Mouse (Mus musculus): ENCODE results near the gene Olfr1211. TPM values are rescaled to one million over a fixed set of nuclear protein-coding genes. Genes with fewer than 3 reads are reported as not detected.

Gene Olfr1211
- polyA plus RNA-seq (2014; fragmentation: Nextera tagmentation; extraction: Ambion mirVana) = not detected in 2 replicates

DNA sequence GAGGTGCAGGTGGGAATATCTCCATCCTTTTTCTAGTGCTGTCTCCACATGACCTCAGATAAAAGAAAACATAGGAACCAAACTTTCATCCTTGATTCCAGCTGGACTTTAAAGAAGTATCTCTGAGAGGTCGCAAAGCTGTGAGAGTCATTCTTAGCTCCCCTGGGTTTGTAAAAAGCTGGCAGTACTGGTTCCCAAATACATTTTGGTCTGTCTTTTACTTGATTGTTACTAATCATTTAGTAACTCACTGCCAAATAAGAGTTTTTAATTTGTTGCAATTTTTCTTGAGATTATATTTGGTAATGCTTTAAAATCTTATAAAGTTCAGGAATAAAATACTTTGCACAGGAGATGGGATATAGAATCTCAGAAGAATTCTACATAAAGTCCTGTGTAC is at the start of gene Olfr1211:
TSS of gene Olfr1211 (minus strand) at position 101 of the 400 bp plus-strand sequence.
- no peaks in the 10 kb centered on the region for H3K9me3 ChIP-seq (ENCODE audit: control insufficient read depth, low read length)
- 85% methylated on average over 1 of the region's 1 CpGs for WGBS
- ATAC-seq (replicated peaks; ENCODE audit: low FRiP score) = no peak

DNA sequence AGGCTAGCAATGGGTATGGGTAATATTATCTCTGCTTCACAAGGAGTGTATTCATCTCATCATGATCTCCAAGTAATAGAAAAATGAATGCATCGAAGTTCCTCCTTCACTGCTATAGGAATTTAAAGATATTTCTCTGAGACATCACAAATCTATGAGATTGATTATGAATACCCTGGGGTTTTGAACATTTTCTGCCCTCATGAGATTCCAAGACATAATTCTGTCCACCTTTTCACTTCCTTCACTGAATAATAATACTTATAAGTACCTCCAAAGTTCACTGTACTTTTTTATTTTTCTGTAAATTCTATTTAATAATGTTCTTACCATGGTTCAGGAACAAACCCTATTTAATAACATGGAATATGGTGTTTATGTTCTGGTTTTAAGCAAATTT is 42.3 kb upstream of the Olfr1211 start, which contains the start of gene Gm13762:
TSS of gene Gm13762 (minus strand) at position 101 of the 400 bp plus-strand sequence.
- no peak within 1 kb of the TSS for H3K4me2 ChIP-seq (ENCODE audit: low read depth, low read length, severe bottlenecking)
- no peak within 1 kb of the TSS for H3K4me3 ChIP-seq (ENCODE audit: low read depth, low read length)
- DNase-seq (ENCODE audit: low spot score) (no peak), ATAC-seq (replicated peaks; ENCODE audit: low FRiP score) (no peak)
- no peaks in the 10 kb centered on the region for H3K27me3 ChIP-seq (ENCODE audit: control insufficient read depth, insufficient read depth, low read length)
- no peak within 1 kb of the TSS for H3K9ac ChIP-seq (ENCODE audit: low read length)
- H3K4me1 ChIP-seq (replicated peaks; ENCODE audit: control insufficient read depth, insufficient read depth, low read length) = no peaks in the 10 kb centered on the region
- no peaks in the 10 kb centered on the region for H3K9me3 ChIP-seq (ENCODE audit: control insufficient read depth, low read length)
- no peaks in the 10 kb centered on the region for H3K36me3 ChIP-seq (ENCODE audit: control insufficient read depth, insufficient read depth, low read length)
- no peak within 1 kb of the TSS for H3K27ac ChIP-seq (ENCODE audit: low read depth, low read length)
- 88% methylated on average over 1 of the region's 1 CpGs for WGBS

More for the DNA sequence above, at the start of gene Olfr1211:
- no peak within 1 kb of the TSS for H3K27ac ChIP-seq (ENCODE audit: low read depth, low read length)
- no peaks in the 10 kb centered on the region for H3K36me3 ChIP-seq (ENCODE audit: control insufficient read depth, insufficient read depth, low read length)
- H3K27me3 ChIP-seq (ENCODE audit: control insufficient read depth, insufficient read depth, low read length) = no peaks in the 10 kb centered on the region
- no peak within 1 kb of the TSS for H3K4me3 ChIP-seq (ENCODE audit: low read depth, low read length)
- no peaks in the 10 kb centered on the region for H3K4me1 ChIP-seq (replicated peaks; ENCODE audit: control insufficient read depth, insufficient read depth, low read length)
- no peak within 1 kb of the TSS for H3K9ac ChIP-seq (ENCODE audit: low read length)
- H3K4me2 ChIP-seq (ENCODE audit: low read depth, low read length, severe bottlenecking) = no peak within 1 kb of the TSS
- DNase-seq (ENCODE audit: low spot score) = no peak

DNA sequence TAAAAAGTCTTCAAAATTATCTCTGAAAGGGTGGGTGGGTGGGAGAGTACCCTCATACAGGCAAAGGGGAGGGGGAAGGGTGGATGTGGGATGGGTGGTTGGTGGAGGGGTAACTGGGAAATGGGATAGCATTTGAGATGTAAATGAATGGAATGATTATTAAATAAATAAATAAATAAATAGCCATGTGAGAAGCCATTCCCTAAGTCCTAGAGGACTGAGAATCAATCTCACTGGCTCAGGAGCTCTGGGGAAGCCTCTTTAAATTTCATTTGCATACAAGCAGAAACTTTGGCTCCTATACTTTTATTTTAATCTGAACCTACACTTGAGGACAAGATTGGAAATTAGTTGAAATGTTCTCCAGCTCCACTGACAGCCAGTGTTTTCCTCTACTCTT is 15.8 kb upstream of the Olfr1211 start, which contains the start of gene Olfr1212:
TSS of gene Olfr1212 (plus strand) at position 301 of the 400 bp plus-strand sequence.
- ATAC-seq (replicated peaks; ENCODE audit: low FRiP score) = no peak
- H3K27me3 ChIP-seq (ENCODE audit: control insufficient read depth, insufficient read depth, low read length) = no peaks in the 10 kb centered on the region
- H3K4me3 ChIP-seq (ENCODE audit: low read depth, low read length) = no peak within 1 kb of the TSS
- no peak within 1 kb of the TSS for H3K27ac ChIP-seq (ENCODE audit: low read depth, low read length)
- H3K4me1 ChIP-seq (replicated peaks; ENCODE audit: control insufficient read depth, insufficient read depth, low read length) = no peaks in the 10 kb centered on the region
- no peak for DNase-seq (ENCODE audit: low spot score)
- no peak within 1 kb of the TSS for H3K4me2 ChIP-seq (ENCODE audit: low read depth, low read length, severe bottlenecking)
- no peaks in the 10 kb centered on the region for H3K36me3 ChIP-seq (ENCODE audit: control insufficient read depth, insufficient read depth, low read length)
- H3K9me3 ChIP-seq (ENCODE audit: control insufficient read depth, low read length) = no peaks in the 10 kb centered on the region
- no peak within 1 kb of the TSS for H3K9ac ChIP-seq (ENCODE audit: low read length)

DNA sequence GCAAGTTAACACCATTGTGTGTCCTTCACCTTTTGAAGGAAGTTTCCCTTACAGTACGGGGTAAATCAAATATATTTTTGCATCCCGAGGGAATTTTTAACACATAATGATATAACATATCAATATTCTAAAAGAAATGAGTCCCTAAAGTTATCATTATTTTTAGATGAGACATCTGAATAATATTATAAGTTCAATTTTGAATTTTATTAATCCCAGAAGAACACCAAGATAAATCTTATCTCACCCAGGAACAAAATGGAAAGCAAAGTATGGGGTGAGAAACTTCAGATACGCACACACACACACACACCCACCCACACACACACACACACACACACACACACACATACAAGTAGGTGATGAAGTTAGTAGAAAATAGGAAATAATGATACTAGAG is 22.9 kb downstream of the Olfr1211 start, which contains the start of gene Olfr1209:
TSS of gene Olfr1209 (minus strand) at position 101 of the 400 bp plus-strand sequence.
- Histone ChIP-seq H3K36me3 (ENCODE audit: control insufficient read depth, insufficient read depth, low read length) (no peaks in the 10 kb centered on the region), H3K4me3 (ENCODE audit: low read depth, low read length) (no peak within 1 kb of the TSS), H3K9ac (ENCODE audit: low read length) (no peak within 1 kb of the TSS), H3K4me1 (replicated peaks; ENCODE audit: control insufficient read depth, insufficient read depth, low read length) (no peaks in the 10 kb centered on the region), H3K27ac (ENCODE audit: low read depth, low read length) (no peak within 1 kb of the TSS), H3K27me3 (ENCODE audit: control insufficient read depth, insufficient read depth, low read length) (no peaks in the 10 kb centered on the region), H3K9me3 (ENCODE audit: control insufficient read depth, low read length) (no peaks in the 10 kb centered on the region), H3K4me2 (ENCODE audit: low read depth, low read length, severe bottlenecking) (no peak within 1 kb of the TSS)
- no peak for DNase-seq (ENCODE audit: low spot score)
- no peak for ATAC-seq (replicated peaks; ENCODE audit: low FRiP score)
- WGBS = 87% methylated on average over 3 of the region's 3 CpGs

DNA sequence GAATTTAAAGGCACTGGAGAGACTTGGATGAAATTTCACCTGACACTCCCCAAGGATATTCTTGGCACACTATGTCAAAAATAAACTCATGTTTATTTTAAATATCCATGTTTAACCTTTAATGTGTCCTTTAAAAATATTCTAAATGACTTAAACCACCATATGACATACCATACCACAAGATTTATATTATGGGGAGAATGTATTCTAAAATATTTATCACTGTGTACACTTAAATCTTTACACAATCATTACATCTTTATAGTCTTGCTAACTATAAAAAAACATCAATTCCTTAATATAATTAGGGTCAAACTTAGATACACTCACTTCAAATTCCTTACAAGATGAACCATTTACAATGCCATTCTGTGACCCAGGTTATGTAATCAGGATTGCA is 35.7 kb downstream of the Olfr1211 start, which contains the start of gene Olfr1208:
TSS of gene Olfr1208 (minus strand) at position 101 of the 400 bp plus-strand sequence.
- Histone ChIP-seq H3K4me3 (ENCODE audit: low read depth, low read length) (no peak within 1 kb of the TSS), H3K4me1 (replicated peaks; ENCODE audit: control insufficient read depth, insufficient read depth, low read length) (no peaks in the 10 kb centered on the region), H3K9me3 (ENCODE audit: control insufficient read depth, low read length) (no peaks in the 10 kb centered on the region), H3K9ac (ENCODE audit: low read length) (no peak within 1 kb of the TSS), H3K27ac (ENCODE audit: low read depth, low read length) (no peak within 1 kb of the TSS), H3K36me3 (ENCODE audit: control insufficient read depth, insufficient read depth, low read length) (no peaks in the 10 kb centered on the region), H3K4me2 (ENCODE audit: low read depth, low read length, severe bottlenecking) (no peak within 1 kb of the TSS), H3K27me3 (ENCODE audit: control insufficient read depth, insufficient read depth, low read length) (no peaks in the 10 kb centered on the region)
- ATAC-seq (replicated peaks; ENCODE audit: low FRiP score) (no peak), DNase-seq (ENCODE audit: low spot score) (no peak)

Other genes starting within 250 kb of the Olfr1211 start
- gene Olfr1195, start 248.9 kb downstream of the Olfr1211 start, polyA plus RNA-seq (2014; fragmentation: Nextera tagmentation; extraction: Ambion mirVana) = not detected in 2 replicates
- gene Olfr1196, start 233.5 kb downstream of the Olfr1211 start, polyA plus RNA-seq (2014; fragmentation: Nextera tagmentation; extraction: Ambion mirVana) = not detected in 2 replicates
- not detected in 2 replicates for gene Olfr1197, start 205.7 kb downstream of the Olfr1211 start, polyA plus RNA-seq (2014; fragmentation: Nextera tagmentation; extraction: Ambion mirVana)
- not detected in 2 replicates for gene Olfr1198, start 186.7 kb downstream of the Olfr1211 start, polyA plus RNA-seq (2014; fragmentation: Nextera tagmentation; extraction: Ambion mirVana)
- not detected in 2 replicates for gene Olfr1199, start 177.6 kb downstream of the Olfr1211 start, polyA plus RNA-seq (2014; fragmentation: Nextera tagmentation; extraction: Ambion mirVana)
- gene Olfr1200, start 167.6 kb downstream of the Olfr1211 start, polyA plus RNA-seq (2014; fragmentation: Nextera tagmentation; extraction: Ambion mirVana) = not detected in 2 replicates
- not detected in 2 replicates for gene Olfr1201, start 145.1 kb downstream of the Olfr1211 start, polyA plus RNA-seq (2014; fragmentation: Nextera tagmentation; extraction: Ambion mirVana)
- not detected in 2 replicates for gene Olfr1202, start 123.6 kb downstream of the Olfr1211 start, polyA plus RNA-seq (2014; fragmentation: Nextera tagmentation; extraction: Ambion mirVana)
- not detected in 2 replicates for gene Olfr1205, start 108.4 kb downstream of the Olfr1211 start, polyA plus RNA-seq (2014; fragmentation: Nextera tagmentation; extraction: Ambion mirVana)
- not detected in 2 replicates for gene Olfr1204, start 88.8 kb downstream of the Olfr1211 start, polyA plus RNA-seq (2014; fragmentation: Nextera tagmentation; extraction: Ambion mirVana)
- not detected in 2 replicates for gene Olfr1206, start 74.9 kb downstream of the Olfr1211 start, polyA plus RNA-seq (2014; fragmentation: Nextera tagmentation; extraction: Ambion mirVana)
- not detected in 2 replicates for gene Olfr1208, start 35.8 kb downstream of the Olfr1211 start, polyA plus RNA-seq (2014; fragmentation: Nextera tagmentation; extraction: Ambion mirVana)
- gene Olfr1209, start 23.0 kb downstream of the Olfr1211 start, polyA plus RNA-seq (2014; fragmentation: Nextera tagmentation; extraction: Ambion mirVana) = not detected in 2 replicates
- not detected in 2 replicates for gene Olfr1212, start 15.9 kb upstream of the Olfr1211 start, polyA plus RNA-seq (2014; fragmentation: Nextera tagmentation; extraction: Ambion mirVana)
- not detected in 2 replicates for gene Gm13762, start 42.2 kb upstream of the Olfr1211 start, polyA plus RNA-seq (2014; fragmentation: Nextera tagmentation; extraction: Ambion mirVana)
- not detected in 2 replicates for gene Olfr1214, start 54.5 kb upstream of the Olfr1211 start, polyA plus RNA-seq (2014; fragmentation: Nextera tagmentation; extraction: Ambion mirVana)
- not detected in 2 replicates for gene Olfr1215, start 68.9 kb upstream of the Olfr1211 start, polyA plus RNA-seq (2014; fragmentation: Nextera tagmentation; extraction: Ambion mirVana)
- not detected in 2 replicates for gene Olfr1216, start 80.2 kb upstream of the Olfr1211 start, polyA plus RNA-seq (2014; fragmentation: Nextera tagmentation; extraction: Ambion mirVana)
- gene Olfr1217, start 94.0 kb upstream of the Olfr1211 start, polyA plus RNA-seq (2014; fragmentation: Nextera tagmentation; extraction: Ambion mirVana) = not detected in 2 replicates
- gene Olfr1218, start 123.1 kb upstream of the Olfr1211 start, polyA plus RNA-seq (2014; fragmentation: Nextera tagmentation; extraction: Ambion mirVana) = not detected in 2 replicates
- gene Olfr1219, start 145.4 kb upstream of the Olfr1211 start, polyA plus RNA-seq (2014; fragmentation: Nextera tagmentation; extraction: Ambion mirVana) = not detected in 2 replicates
- gene Olfr1220, start 168.7 kb upstream of the Olfr1211 start, polyA plus RNA-seq (2014; fragmentation: Nextera tagmentation; extraction: Ambion mirVana) = not detected in 2 replicates
- not detected in 2 replicates for gene Olfr1221, start 179.2 kb upstream of the Olfr1211 start, polyA plus RNA-seq (2014; fragmentation: Nextera tagmentation; extraction: Ambion mirVana)
- gene Olfr1222, start 194.9 kb upstream of the Olfr1211 start, polyA plus RNA-seq (2014; fragmentation: Nextera tagmentation; extraction: Ambion mirVana) = not detected in 2 replicates
- not detected in 2 replicates for gene Olfr1223, start 213.4 kb upstream of the Olfr1211 start, polyA plus RNA-seq (2014; fragmentation: Nextera tagmentation; extraction: Ambion mirVana)
- gene Olfr1224-ps1, start 226.0 kb upstream of the Olfr1211 start, polyA plus RNA-seq (2014; fragmentation: Nextera tagmentation; extraction: Ambion mirVana) = not detected in 2 replicates
- not detected in 2 replicates for gene Olfr1225, start 236.6 kb upstream of the Olfr1211 start, polyA plus RNA-seq (2014; fragmentation: Nextera tagmentation; extraction: Ambion mirVana)

Data from forebrain, embryonic 11.5 days (tissue).